Mouse (Mus musculus) cerebellum, adult (tissue): ENCODE data around the gene Bysl.
"Not testable (repeated sequence)": the region's sequence is repeated elsewhere in the genome, so short reads cannot be mapped to it uniquely, and the experiment has no call there.

Source experiments
- ATAC-seq: cut with Nextera tagmentation; 2 replicates; pipeline ENCODE4 v1.9.2; 2017; ENCODE audit warnings: mild to moderate bottlenecking, moderate library complexity, mixed read lengths; ENCODE audit not compliant: insufficient number of reproducible peaks, low FRiP score, low TSS enrichment

Gene Bysl

GRCm38 (mm10) chr17:47610849-47611660, at the start of gene Bysl, which contains the start of the genes Med20 and Gm20517:
TSS of gene Bysl (minus strand) at chr17:47611492.
TSS of gene Med20 (plus strand) at chr17:47611582.
TSS of gene Gm20517 (plus strand) at chr17:47611589.
- peak; percentile 95 for ATAC-seq

- no peak for ATAC-seq
Measured at GRCm38 (mm10) chr17:47658741-47659243, 47.5 kb upstream of the Bysl start.

GRCm38 (mm10) chr17:47657901-47658300, 46.6 kb upstream of the Bysl start:
- no peak for ATAC-seq

GRCm38 (mm10) chr17:47655697-47656096, 44.4 kb upstream of the Bysl start:
- no peak for ATAC-seq

DNA sequence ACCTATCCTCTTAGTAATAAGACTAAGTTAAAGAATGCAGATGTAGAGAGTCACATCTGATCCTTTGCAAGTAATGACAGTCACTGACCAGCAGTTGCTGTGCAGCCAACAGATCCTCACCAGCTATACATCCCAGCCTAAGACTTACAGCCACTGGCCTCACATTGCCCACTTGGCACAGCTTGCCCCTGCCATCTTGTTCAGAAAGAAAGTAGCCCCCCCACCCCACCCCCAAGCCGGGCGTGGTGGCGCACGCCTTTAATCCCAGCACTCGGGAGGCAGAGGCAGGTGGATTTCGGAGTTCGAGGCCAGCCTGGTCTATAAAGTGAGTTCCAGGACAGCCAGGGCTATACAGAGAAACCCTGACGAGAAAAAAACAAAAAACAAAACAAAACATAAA, 43.1 kb upstream of the Bysl start:
- ATAC-seq: not testable (repeated sequence)

- ATAC-seq: no peak
Measured at GRCm38 (mm10) chr17:47651953-47652352, 40.7 kb upstream of the Bysl start.

DNA sequence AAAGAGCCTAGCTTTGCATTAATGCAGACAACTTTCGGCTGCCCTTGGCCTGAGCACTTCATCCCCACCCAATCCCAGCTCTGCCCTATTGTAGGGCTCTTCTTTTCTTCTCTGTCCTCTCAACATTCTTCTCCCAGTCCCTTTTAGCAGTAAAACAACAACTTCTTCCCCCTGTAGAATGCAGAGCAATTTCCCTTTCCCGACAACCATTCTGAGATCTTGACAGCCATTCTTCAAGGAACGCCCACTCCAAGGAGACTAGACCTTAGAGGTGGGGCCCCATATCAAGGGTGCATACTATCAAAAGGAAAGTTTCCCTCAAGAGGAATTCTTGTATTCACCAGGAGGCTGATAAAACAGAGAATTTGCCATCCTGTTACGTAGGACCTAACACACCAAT, 37.7 kb upstream of the Bysl start:
- ATAC-seq: no peak

GRCm38 (mm10) chr17:47646683-47647082, 35.4 kb upstream of the Bysl start:
- no peak for ATAC-seq

GRCm38 (mm10) chr17:47642992-47643391, 31.7 kb upstream of the Bysl start:
- no peak for ATAC-seq

GRCm38 (mm10) chr17:47633999-47634770, 22.9 kb upstream of the Bysl start:
- ATAC-seq: no peak

DNA sequence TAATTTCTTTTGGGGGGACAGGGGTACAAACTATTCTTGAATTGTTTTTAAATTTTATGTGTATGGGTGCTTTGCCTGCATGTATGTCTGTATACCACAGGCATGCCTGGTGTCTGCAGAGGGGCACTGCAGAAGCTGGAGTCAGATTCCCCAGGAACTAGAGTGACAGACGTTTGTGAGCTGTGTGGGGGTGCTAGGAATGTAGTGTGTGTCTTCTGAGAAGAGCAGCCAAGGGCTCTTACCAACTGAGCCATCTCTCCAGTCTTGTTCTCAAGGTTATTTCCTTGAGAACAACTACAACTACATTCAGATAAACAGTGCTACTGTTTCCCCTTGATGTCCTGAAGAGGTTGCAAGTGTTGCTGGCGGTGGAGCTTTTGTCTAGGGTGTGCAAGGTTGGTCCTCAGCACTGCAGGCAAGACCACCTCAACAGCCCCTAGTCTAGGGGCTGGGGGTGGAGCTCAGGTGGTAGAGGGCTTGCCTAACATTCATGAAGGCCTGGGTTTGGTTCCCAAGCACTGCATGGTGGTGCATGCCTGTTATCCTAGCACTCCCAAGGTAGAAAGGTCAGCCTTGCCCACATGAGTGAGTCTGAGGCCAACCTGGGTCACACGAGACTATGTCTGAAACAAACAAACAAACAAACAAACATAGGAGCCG, 21.0 kb upstream of the Bysl start:
- no peak for ATAC-seq

DNA sequence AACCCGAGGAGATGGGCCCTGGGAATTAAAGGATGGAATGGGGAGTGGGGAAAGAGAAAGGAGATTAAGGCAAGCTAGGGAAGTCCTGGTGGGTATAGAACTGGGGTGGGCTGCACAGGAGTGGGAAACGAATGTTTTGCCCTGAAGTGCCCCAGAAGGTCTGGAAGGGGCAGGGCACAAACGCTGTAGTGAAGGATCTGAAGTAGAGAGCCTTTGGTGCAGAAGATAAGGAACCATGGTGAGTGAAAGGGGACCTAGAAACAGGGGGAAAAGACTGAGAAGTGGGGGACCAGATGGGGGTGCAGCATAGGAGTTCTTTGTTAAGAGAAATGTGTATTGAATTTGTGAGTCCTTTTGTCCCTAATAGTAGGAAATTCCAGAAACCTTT, 19.4 kb upstream of the Bysl start, which contains the start of gene Usp49:
Gene Usp49 (plus strand): TSS at position 13 of the 388 bp plus-strand sequence.
- no peak for ATAC-seq

GRCm38 (mm10) chr17:47629717-47630677, 18.7 kb upstream of the Bysl start:
- ATAC-seq: peak; percentile 47

- ATAC-seq: peak; percentile 91
Measured at GRCm38 (mm10) chr17:47628851-47629676, 17.8 kb upstream of the Bysl start.

- ATAC-seq: no peak
Measured at GRCm38 (mm10) chr17:47627791-47628190, 16.5 kb upstream of the Bysl start.

DNA sequence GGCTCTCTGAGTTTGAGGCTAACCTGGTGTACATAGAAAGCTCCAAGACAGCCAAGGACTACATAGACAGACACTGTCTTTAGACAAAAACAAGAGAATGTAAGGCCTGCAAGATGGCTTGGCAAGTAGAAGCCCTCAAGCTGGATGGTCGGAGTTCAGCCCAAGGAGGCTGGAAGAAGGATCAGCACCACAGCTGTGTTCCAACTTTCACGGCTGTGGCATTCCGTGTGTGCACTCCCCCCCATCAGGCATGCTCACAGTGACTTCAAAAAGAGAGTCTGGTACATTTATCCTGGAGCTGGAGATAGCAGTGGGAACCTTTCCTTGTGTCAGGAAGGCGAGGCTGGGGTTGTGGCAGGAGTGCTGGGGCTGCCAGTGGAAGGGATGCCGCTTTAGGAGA, 14.7 kb upstream of the Bysl start:
- no peak for ATAC-seq

DNA sequence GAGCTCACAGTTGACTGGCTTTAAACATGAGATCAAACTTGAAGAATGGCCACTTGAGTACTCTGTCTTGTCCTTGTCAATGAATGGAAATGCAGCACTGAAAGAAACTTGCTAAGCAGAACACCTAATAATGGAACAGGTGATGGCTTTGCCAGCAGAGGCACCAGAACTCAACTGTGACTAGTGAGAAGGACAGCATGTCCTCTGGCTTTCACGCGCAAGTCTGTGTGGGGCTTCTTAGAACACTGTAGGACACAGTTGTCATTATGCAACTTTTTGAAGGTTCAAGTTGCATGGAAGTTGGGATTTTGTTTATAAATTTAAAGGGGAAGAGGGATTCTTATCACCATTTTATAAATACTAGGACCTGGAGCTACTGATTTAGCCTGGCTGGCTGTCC, 13.8 kb upstream of the Bysl start:
- ATAC-seq: no peak

GRCm38 (mm10) chr17:47624572-47624971, 13.3 kb upstream of the Bysl start:
- not testable (repeated sequence) for ATAC-seq
